Mouse (Mus musculus) cerebellum, adult 9-11 months (tissue): ENCODE measurements around the gene 5330417C22Rik.

Source experiments
- DNase-seq: peaks from one replicate; pipeline ENCODE4 v3.0.0; 2022

Gene 5330417C22Rik

DNA sequence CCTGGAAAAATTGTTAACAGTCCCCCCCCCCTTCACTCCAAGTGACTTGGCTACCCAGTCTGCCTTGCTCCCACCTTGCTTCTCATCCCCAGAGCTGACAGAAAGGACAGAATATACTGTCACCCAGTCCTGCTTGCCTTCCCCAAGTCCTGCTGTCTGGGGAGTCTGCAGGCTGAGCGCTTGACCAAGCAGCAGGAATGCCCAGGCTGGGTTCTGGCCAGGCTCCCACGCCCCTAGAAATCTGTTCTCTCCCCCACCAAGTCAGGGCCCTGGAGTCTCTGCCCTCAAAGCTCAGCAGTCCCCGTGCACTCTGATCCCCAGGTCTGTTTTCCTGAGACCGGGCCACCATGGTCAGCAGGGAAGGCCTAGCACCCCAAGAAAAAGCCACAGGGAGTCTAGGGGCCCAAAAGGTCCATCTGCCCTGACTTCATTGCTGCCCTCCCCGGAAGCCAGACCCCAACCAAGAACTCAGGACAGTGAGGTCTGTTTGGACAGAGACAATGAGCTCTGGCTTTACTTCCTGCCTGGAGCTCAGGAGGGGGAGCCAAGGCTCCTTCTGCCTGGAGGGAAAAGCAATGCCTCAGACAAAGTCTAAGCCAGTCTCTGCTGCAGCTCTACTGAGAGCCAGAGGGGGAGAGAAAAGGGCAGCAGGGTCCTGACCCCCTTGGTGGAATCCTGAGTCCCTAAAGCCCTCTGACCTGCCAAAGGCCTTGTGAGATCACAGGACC, 125.1 kb downstream of the 5330417C22Rik start:
- DNase-seq = peak; percentile 45

DNA sequence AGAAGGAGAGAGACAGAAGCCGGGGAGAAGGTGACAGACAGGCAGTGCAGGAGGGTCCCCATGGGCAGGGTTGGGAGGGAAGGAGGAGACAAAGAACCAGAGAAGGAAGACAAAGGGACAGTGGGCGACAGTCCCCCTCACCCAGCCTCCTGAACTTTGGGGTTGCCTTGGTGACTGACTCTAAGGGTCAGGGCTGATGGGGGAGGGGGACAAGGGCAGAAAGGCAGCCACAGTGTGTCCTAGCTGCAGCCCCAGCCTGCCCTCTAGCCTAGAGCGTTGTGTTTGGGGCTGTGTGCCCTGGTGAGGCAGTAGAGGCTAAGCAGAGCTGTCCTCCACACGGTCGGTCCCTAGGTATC, 126.0 kb downstream of the 5330417C22Rik start:
- peak; percentile 49 for DNase-seq

DNA sequence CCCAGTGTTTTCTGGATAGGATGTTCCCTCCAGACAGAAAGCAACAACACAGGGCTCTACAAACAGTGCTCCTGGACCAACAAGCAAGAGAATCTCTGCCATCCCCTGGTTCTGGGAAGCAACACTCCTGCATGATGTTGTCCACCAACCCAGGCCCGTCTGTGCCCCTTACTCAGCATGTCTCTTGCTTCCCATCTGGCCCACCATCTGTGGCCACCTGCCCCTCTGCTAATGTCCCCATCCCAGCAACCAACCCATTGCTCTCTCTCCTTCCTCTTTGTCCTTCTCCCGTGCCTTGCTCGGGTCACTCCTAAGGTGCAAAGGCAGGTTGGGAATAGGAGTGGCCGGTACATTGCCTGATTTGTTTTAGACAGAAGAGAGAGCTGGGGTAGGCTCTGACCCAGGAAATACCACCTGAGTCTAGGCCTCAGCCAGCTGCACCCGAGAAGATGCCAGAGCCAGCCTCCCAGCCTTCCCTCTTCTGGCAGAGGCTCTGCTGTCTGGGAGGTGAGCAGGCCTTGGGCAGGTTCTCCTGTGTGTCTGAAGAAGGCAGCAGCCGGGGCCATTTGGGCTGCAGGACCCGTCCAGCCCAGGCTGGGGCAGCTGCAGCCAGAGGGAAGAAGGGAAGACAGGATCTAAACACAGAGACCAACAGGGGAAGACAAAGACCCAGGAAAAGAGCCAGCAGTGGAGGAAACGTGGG, 126.5 kb downstream of the 5330417C22Rik start:
- DNase-seq = peak; percentile 62

DNA sequence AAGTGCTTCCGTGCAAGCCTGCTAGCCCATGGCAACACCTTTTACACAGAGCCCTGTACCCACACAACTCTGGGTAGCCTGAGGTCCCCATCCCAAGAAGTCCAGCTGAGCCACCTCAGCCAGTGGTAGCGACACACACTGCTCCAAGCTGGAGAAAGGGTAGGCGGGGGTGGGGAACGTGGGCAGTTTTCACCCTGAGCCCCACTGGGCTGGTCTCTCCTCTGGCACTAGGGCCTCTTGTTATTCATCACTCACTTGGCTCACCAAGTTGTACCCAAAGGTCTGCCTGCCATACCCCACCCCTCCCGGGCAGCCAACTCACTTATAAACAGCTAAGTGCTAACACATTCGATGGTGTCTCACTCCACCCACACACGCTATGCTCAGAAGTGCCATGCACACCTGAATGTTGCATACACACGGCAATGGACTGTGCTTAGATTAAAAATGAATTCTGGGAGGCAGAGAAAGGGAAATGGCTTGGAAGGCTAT, 127.8 kb downstream of the 5330417C22Rik start:
- no peak for DNase-seq

DNA sequence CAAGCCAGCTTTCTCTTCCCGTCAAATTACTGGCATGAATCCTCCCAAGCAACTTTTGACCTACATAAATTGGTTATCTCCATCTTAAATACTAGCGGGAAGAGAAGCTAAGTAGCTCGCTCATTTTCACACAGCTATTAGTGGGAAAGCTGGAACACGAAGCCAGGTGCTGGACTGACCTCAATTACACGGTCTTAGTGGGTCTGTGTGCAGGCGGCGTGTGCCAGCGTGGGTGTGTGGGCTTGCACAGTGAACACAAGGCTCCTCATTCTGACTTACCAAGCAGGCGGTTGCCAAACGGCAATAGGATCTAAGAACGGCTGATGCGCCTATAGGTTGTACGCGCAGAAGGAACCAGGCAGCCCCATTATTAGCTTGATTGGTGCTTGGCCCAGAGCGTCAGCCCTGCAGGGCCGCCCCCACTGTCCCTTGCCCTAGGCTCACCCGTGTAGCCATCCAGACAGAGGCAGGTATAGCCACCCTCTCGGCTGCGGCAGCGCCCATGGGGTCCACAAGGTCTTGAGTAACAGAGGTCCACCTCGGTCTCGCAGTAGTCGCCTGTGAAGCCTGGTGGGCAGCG, 129.9 kb downstream of the 5330417C22Rik start:
- DNase-seq = no peak
